Mouse (Mus musculus) spleen, adult 2 months (tissue): ENCODE data around the gene Tsen34.
"Not testable (repeated sequence)": the region's sequence is repeated elsewhere in the genome, so short reads cannot be mapped to it uniquely, and the experiment has no call there.

ENCODE experiments used
- CTCF ChIP-seq: fragments of 200-500 bp; IDR thresholded peaks from 2 replicates; pipeline ENCODE4 v1.5.1; 2011; ENCODE audit warnings: mild to moderate bottlenecking, inconsistent platforms; ENCODE audit not compliant: insufficient read depth, insufficient read length, insufficient replicate concordance; ENCODE audit errors: extremely low read depth
- POLR2A ChIP-seq: fragments of 200-500 bp; IDR thresholded peaks from 2 replicates; pipeline ENCODE4 v1.6.1; 2011; ENCODE audit warnings: low read depth, low read length, inconsistent platforms

- TF ChIP-seq CTCF, POLR2A: not testable (repeated sequence)
Measured at GRCm38 (mm10) chr7:3725459-3725858, 32.8 kb downstream of the Tsen34 start.
